Mouse (Mus musculus) mouse trophoblast stem cell (cell line): ENCODE results near the gene Gm49333.
"Not testable (repeated sequence)": the region's sequence is repeated elsewhere in the genome, so short reads cannot be mapped to it uniquely, and the experiment has no call there.

ENCODE experiments used
- in situ Hi-C, 2 experiments: fragments of 300-500 bp; cut with MseI, MboI; formaldehyde crosslinking; loops; 2 replicates in 1 of 2; 3 replicates in 1 of 2; pipeline ENCODE4 v1.15.1; 2025

The Gm49333 gene

GRCm38 (mm10) chr16:20623211-20623610 is 11.8 kb downstream of the Gm49333 start:
- in situ Hi-C loops, result no loop called here

- in situ Hi-C loops, result no loop called here
Observed at GRCm38 (mm10) chr16:20628871-20629391, 17.5 kb downstream of the Gm49333 start.

- in situ Hi-C loops, result no loop called here
Observed at GRCm38 (mm10) chr16:20629731-20630634, 18.6 kb downstream of the Gm49333 start, which contains the start of gene Ece2. Gene Ece2, plus strand, starts transcription at chr16:20629828.

- in situ Hi-C loops, result no loop called here
Observed at GRCm38 (mm10) chr16:20637410-20637809, 26.0 kb downstream of the Gm49333 start.

GRCm38 (mm10) chr16:20638367-20638766 is 27.0 kb downstream of the Gm49333 start:
- in situ Hi-C loops, result no loop called here

- in situ Hi-C loops, result loop anchor here (10.0 kb wide), 1 partner anchor 137 kb away; no protein-coding TSS in a partner anchor
Observed at GRCm38 (mm10) chr16:20642161-20642560, 30.8 kb downstream of the Gm49333 start.

- in situ Hi-C loops, result loop anchor here (10.0 kb wide), 1 partner anchor 139 kb away; no protein-coding TSS in a partner anchor
Observed at GRCm38 (mm10) chr16:20643911-20644310, 32.5 kb downstream of the Gm49333 start.

- in situ Hi-C loops, result no loop called here
Observed at GRCm38 (mm10) chr16:20651076-20651946, 39.9 kb downstream of the Gm49333 start, which contains the start of gene Psmd2. Gene Psmd2, plus strand, starts transcription at chr16:20651652.

- in situ Hi-C loops, result no loop called here
Observed at GRCm38 (mm10) chr16:20651947-20652310, 40.5 kb downstream of the Gm49333 start.

GRCm38 (mm10) chr16:20653315-20653714 is 41.9 kb downstream of the Gm49333 start:
- in situ Hi-C loops, result no loop called here

- in situ Hi-C loops, result no loop called here
Observed at GRCm38 (mm10) chr16:20657661-20658060, 46.3 kb downstream of the Gm49333 start.

- in situ Hi-C loops, result not testable (repeated sequence)
Observed at GRCm38 (mm10) chr16:20668013-20668412, 56.6 kb downstream of the Gm49333 start, which contains the start of gene Eif4g1. Gene Eif4g1, plus strand, starts transcription at chr16:20668313.

- in situ Hi-C loops, result no loop called here
Observed at GRCm38 (mm10) chr16:20670291-20670690, 58.9 kb downstream of the Gm49333 start.

- in situ Hi-C loops, result no loop called here
Observed at GRCm38 (mm10) chr16:20671886-20672285, 60.5 kb downstream of the Gm49333 start.

- in situ Hi-C loops, result no loop called here
Observed at GRCm38 (mm10) chr16:20672500-20672902, 61.1 kb downstream of the Gm49333 start.

- in situ Hi-C loops, result no loop called here
Observed at GRCm38 (mm10) chr16:20672965-20673705, 61.7 kb downstream of the Gm49333 start.

- in situ Hi-C loops, result no loop called here
Observed at GRCm38 (mm10) chr16:20673706-20674303, 62.4 kb downstream of the Gm49333 start.

- in situ Hi-C loops, result no loop called here
Observed at GRCm38 (mm10) chr16:20675213-20675612, 63.8 kb downstream of the Gm49333 start.

GRCm38 (mm10) chr16:20676702-20677101 is 65.3 kb downstream of the Gm49333 start:
- in situ Hi-C loops, result no loop called here

- in situ Hi-C loops, result no loop called here
Observed at GRCm38 (mm10) chr16:20677380-20677779, 66.0 kb downstream of the Gm49333 start.
